In genomic region chr1:151497942-151498341, GRCm38 (mm10) we compare ENCODE assay signal across 20 mouse cellular contexts. TPM values are rescaled to one million over a fixed set of nuclear protein-coding genes. Genes with fewer than 3 reads are reported as not detected.
DNase-seq lines count a peak whose midpoint lies in the region; ATAC-seq and TF ChIP-seq lines count a peak whose summit lies in the region.
"Had no signal": no experiment of that assay in that cellular context is flagged by ENCODE, and none has a peak within 500 bp of the region (broad histone marks: within the 10 kb centered on the region; RNA-seq: fewer than 3 reads in every experiment).

No protein-coding gene starts in this region.

- H3K27me3 ChIP-seq in heart, embryonic 13.5 days (replicated peaks) = no peaks in the 10 kb centered on the region
- no peaks in the 10 kb centered on the region for H3K27me3 ChIP-seq in heart, postnatal 0 days (ENCODE audit: control insufficient read depth, insufficient read depth, low read length)
- no peaks in the 10 kb centered on the region for H3K27me3 ChIP-seq in neural tube, embryonic 13.5 days
- no peaks in the 10 kb centered on the region for H3K27me3 ChIP-seq in neural tube, embryonic 15.5 days (replicated peaks)

- H3K4me2 ChIP-seq in heart, embryonic 13.5 days = peak overlapping the region; percentile 76
- H3K4me2 ChIP-seq in heart, postnatal 0 days (ENCODE audit: low read depth, low read length) = 0 out of 2 replicates have a peak overlapping the region, but pooled peaks have one; percentile 69
- peak overlapping the region; percentile 61; the same call in 1 of the 2 replicates for H3K4me2 ChIP-seq in neural tube, embryonic 13.5 days
- H3K4me2 ChIP-seq in neural tube, embryonic 15.5 days = no peak overlapping the region

- no peak for DNase-seq in heart, postnatal 10 days
- DNase-seq in heart, postnatal 0 days (ENCODE audit: low spot score) = no peak
- DNase-seq in heart, postnatal 25 days (ENCODE audit: low spot score) = no peak
- DNase-seq in telencephalon, adult 2 months (ENCODE audit: low read depth, low spot score) = peak; percentile 27
- DNase-seq in B cell, adult 2 months = no peak
- DNase-seq: adrenal gland, adult 8-10 months; cerebellum, adult 18-20 months; cerebellum, adult 9-11 months; cerebellum, postnatal 36 days; gastrocnemius, postnatal 10 days; heart, adult 2 months; heart, postnatal 36 days; kidney, adult 8-10 months had no signal

- no peak for ATAC-seq in heart, embryonic 13.5 days (ENCODE audit: extremely low read depth, insufficient number of reproducible peaks, low FRiP score, low TSS enrichment)
- ATAC-seq in heart, postnatal 0 days (ENCODE audit: insufficient read depth, low read depth) = no peak
- no peak for ATAC-seq in neural tube, embryonic 13.5 days (ENCODE audit: low read depth)
- no peak for ATAC-seq in neural tube, embryonic 15.5 days (ENCODE audit: low FRiP score)
- ATAC-seq: forebrain, embryonic 14.5 days; intestine, embryonic 16.5 days had no signal

- TF ChIP-seq CTCF in heart, postnatal 0 days (IDR thresholded peaks at IDR 0.05; ENCODE audit: low read depth) = no peak

- H3K9ac ChIP-seq in heart, embryonic 13.5 days = no peak overlapping the region
- H3K9ac ChIP-seq in heart, postnatal 0 days (replicated peaks; ENCODE audit: low read depth, low read length) = no peak overlapping the region
- no peak overlapping the region for H3K9ac ChIP-seq in neural tube, embryonic 13.5 days
- no peak overlapping the region for H3K9ac ChIP-seq in neural tube, embryonic 15.5 days (replicated peaks)
- H3K9ac ChIP-seq: hindbrain, embryonic 14.5 days had no signal

- H3K9me3 ChIP-seq in heart, embryonic 13.5 days = no peaks in the 10 kb centered on the region
- H3K9me3 ChIP-seq in heart, postnatal 0 days (replicated peaks; ENCODE audit: control insufficient read depth, low read length) = no peaks in the 10 kb centered on the region
- H3K9me3 ChIP-seq in neural tube, embryonic 13.5 days = no peaks in the 10 kb centered on the region
- no peaks in the 10 kb centered on the region for H3K9me3 ChIP-seq in neural tube, embryonic 15.5 days (replicated peaks)
- H3K9me3 ChIP-seq: embryonic facial prominence, embryonic 10.5 days had no signal

- no peak for TF ChIP-seq EP300 in heart, postnatal 0 days (IDR thresholded peaks at IDR 0.05; ENCODE audit: low read depth)

- H3K36me3 ChIP-seq in heart, embryonic 13.5 days = no peaks in the 10 kb centered on the region
- no peaks in the 10 kb centered on the region for H3K36me3 ChIP-seq in heart, postnatal 0 days (replicated peaks; ENCODE audit: control insufficient read depth, insufficient read depth, low read length)
- H3K36me3 ChIP-seq in neural tube, embryonic 13.5 days = no peaks in the 10 kb centered on the region
- no peaks in the 10 kb centered on the region for H3K36me3 ChIP-seq in neural tube, embryonic 15.5 days

- intact Hi-C loops in heart, postnatal 10 days (cut with DNase I) = no loop called here
- intact Hi-C loops in heart, postnatal 25 days (cut with DNase I) = no loop called here

- no peak overlapping the region for H3K4me3 ChIP-seq in heart, embryonic 13.5 days
- H3K4me3 ChIP-seq in heart, postnatal 0 days (ENCODE audit: low read depth, low read length) = no peak overlapping the region
- no peak overlapping the region for H3K4me3 ChIP-seq in neural tube, embryonic 13.5 days
- H3K4me3 ChIP-seq in neural tube, embryonic 15.5 days (replicated peaks) = no peak overlapping the region
- H3K4me3 ChIP-seq: embryonic facial prominence, embryonic 10.5 days; heart, adult 2 months had no signal

- WGBS in heart, embryonic 13.5 days = 55% methylated on average over 2 of the region's 2 CpGs
- WGBS in heart, postnatal 0 days = 46% methylated on average over 2 of the region's 2 CpGs
- 81% methylated on average over 2 of the region's 2 CpGs for WGBS in neural tube, embryonic 13.5 days
- whole genome bisulfite sequencing in neural tube, embryonic 15.5 days = 68% methylated on average over 2 of the region's 2 CpGs

- no peak overlapping the region for H3K27ac ChIP-seq in heart, embryonic 13.5 days (replicated peaks)
- no peak overlapping the region for H3K27ac ChIP-seq in heart, postnatal 0 days (ENCODE audit: low read depth)
- no peak overlapping the region for H3K27ac ChIP-seq in neural tube, embryonic 13.5 days (replicated peaks)
- H3K27ac ChIP-seq in neural tube, embryonic 15.5 days (replicated peaks) = no peak overlapping the region
- H3K27ac ChIP-seq: embryonic facial prominence, embryonic 10.5 days; heart, adult 2 months; hindbrain, embryonic 14.5 days had no signal

- peaks cover 56% of the 10 kb centered on the region for H3K4me1 ChIP-seq in heart, embryonic 13.5 days
- peaks cover 34% of the 10 kb centered on the region for H3K4me1 ChIP-seq in heart, postnatal 0 days (ENCODE audit: control insufficient read depth, insufficient read depth)
- peaks cover 46% of the 10 kb centered on the region for H3K4me1 ChIP-seq in neural tube, embryonic 13.5 days (replicated peaks)
- H3K4me1 ChIP-seq in neural tube, embryonic 15.5 days = peaks cover 27% of the 10 kb centered on the region

RNA-seq across cellular contexts. Expression of gene Rnf2, which starts 2.8 kb away (rescaled TPM):
- 60.8 and 65.7 TPM in 2 replicates for polyA plus RNA-seq in heart, embryonic 13.5 days (2015; fragmentation: Nextera tagmentation; extraction: Ambion mirVana)
- 10 to 100 TPM; 25.5 to 27.5 TPM for total RNA-seq in heart, postnatal 10 days (2021)
- total RNA-seq in heart, postnatal 0 days (2014; rRNA removed; ENCODE audit: low replicate concordance) = 50.6 and 127 TPM in 2 replicates
- 35.9 and 36.4 TPM in 2 replicates for polyA plus RNA-seq in heart, postnatal 0 days (2015; fragmentation: Nextera tagmentation; extraction: Ambion mirVana)
- 10 to 100 TPM; 15.6 to 18.3 TPM for total RNA-seq in heart, postnatal 25 days (2021)
- 112 and 121 TPM in 2 replicates for polyA plus RNA-seq in neural tube, embryonic 13.5 days (2015; fragmentation: Nextera tagmentation; extraction: Ambion mirVana)
- 91.4 and 93.0 TPM in 2 replicates for polyA plus RNA-seq in neural tube, embryonic 15.5 days (2015; fragmentation: Nextera tagmentation; extraction: Ambion mirVana)
